Mouse (Mus musculus) heart, postnatal 10 days (tissue): ENCODE results near the gene Ugt1a10. TPM values are rescaled to one million over a fixed set of nuclear protein-coding genes. Genes with fewer than 3 reads are reported as not detected.
"Not testable (repeated sequence)": the region's sequence is repeated elsewhere in the genome, so short reads cannot be mapped to it uniquely, and the experiment has no call there.

Experiments used
- DNase-seq, 2 experiments: peaks; one replicate each; pipeline ENCODE4 v3.0.0; 2021
- intact Hi-C: fragments of 180-260 bp; cut with DNase I; formaldehyde crosslinking; loops from one replicate; pipeline ENCODE4 v1.15.1; 2025
- total RNA-seq, 2 experiments: library from RNA; stranded (reverse); gene quantifications; 2 replicates each; pipeline ENCODE4 v1.2.3; 2021

Gene Ugt1a10
- not detected for total RNA-seq

DNA sequence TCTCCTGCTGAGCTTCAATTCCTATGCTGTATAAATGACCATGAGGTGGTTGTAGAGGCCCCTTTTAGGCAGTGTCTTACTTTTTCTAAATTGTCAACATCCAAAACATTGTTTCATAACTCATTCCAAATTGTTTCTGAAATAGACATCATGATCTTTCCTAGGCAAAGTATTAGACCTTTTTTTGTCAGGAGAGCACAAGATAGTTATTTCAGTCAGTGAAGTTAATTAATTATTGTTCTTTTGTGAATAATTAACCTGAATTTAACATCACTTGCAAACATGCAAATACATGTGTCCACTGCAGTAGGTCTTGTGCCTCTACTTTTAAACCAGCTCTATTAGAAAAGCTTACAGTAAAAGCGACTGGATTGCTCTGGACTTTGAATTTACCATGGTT lies at the start of gene Ugt1a10:
Ugt1a10 (plus strand) TSS at position 301 of the 400 bp plus-strand sequence.
- no peak for DNase-seq
- intact Hi-C loops = no loop called here

DNA sequence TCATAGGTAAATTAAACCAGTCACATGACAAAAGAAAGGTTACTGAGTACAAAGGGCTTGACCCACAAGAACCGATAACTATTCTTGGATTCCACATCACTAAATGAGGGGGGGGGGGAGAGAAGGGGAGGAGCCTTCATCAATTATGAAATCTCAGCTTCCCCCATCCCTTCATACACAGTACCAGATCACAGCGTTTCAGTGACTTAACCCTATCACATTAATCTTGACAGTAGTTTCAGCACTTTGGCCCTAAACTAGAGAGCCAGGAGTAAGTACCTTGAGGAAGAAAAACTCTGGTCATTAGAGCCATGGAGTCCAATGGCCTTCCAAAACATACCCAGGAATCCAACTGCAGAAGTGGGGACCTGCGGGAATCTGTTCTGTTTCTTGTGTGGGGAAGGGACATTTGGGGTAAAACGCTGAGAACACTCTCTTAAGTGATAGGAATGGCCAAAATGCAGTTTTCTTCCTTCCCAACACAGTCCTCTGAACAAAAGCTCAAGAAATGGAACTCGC lies 47.4 kb upstream of the Ugt1a10 start:
- intact Hi-C loops = no loop called here
- no peak for DNase-seq

DNA sequence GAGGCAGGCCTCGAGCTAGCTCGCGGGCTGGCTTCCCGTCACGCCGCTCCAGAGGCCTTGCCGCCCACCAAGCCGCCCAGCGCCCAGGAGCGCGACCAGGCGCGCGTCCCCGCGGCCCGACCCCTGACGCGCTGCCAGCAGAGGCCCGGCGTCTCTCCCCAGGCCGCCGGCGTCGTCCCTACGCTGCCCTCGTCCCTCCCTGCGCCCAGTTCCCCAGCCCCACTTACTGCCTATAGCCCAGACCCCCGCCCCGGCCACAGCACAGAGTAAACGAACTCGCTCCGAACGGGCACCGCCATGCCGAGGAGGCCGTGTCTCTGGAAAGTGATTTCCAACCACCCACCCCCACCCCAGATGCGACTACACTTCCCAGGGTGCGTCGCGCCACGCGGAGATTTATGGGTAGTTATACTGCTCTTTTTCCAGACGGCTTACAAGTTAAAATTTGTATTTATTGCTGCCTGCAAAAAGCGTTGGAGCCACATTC lies 46.9 kb upstream of the Ugt1a10 start, which contains the start of gene Usp40:
Usp40 (minus strand) TSS at position 341 of the 487 bp plus-strand sequence.
- intact Hi-C loops = no loop called here

DNA sequence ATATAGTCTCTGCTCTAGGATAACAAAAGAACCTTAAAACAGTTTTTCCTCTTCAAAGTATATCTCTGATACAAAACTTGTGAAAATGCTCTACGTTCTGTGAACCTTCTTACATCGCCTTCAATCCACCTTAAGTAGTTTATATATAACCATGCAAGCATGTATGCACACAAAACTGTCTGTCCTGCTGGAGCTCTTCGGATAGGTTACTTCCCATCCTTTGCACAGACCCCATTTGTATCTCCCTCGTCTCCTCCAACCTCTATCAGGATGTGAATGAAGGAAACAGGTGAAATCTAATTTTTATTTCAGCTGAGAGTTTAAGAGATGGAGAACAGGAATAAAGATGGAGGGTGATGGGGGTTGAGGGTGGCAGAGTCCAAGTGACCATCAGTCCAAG lies 46.5 kb upstream of the Ugt1a10 start:
- intact Hi-C loops = no loop called here
- DNase-seq = no peak

More for the DNA sequence above, 46.9 kb upstream of the Ugt1a10 start, which contains the start of gene Usp40:
- DNase-seq = peak; percentile 89

DNA sequence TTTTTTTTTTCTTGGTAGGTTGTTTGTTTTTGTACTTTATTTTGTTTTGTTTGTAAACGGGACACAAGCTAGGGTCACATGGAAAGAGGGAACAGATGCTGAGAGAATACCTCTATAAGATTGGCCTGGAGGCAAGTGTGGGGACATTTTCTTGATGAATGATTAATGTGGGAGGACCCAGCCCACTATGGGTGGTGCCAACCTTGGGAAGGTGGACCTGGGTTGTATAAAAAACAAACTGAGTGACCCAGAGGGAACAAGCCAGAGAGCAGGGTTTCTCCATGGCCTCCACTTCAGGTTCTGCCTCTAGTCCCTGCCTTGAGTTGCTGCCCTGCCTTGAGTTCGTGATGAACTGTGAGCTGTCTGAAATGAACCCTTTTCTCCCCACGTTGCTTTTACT lies 45.7 kb upstream of the Ugt1a10 start:
- intact Hi-C loops = no loop called here
- no peak for DNase-seq

DNA sequence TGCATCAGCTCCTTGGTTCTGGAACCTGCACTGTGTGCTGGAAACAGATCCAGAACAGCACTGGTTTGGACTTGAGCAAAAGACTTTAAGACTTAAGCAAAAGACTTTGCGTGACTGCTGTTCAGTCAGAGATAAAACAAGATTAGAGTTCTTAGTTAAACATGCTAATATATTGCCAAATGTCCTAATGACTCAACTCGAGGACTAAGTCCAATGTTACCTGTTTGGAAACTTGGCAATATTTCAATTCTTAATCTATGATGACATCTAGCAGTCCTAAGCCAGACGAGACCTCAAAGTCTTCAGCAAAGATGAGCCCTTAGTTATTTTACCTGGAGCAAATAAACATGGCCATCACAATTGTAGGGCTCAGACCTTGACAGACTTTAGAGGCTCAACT lies 41.5 kb upstream of the Ugt1a10 start:
- intact Hi-C loops = no loop called here
- no peak for DNase-seq

DNA sequence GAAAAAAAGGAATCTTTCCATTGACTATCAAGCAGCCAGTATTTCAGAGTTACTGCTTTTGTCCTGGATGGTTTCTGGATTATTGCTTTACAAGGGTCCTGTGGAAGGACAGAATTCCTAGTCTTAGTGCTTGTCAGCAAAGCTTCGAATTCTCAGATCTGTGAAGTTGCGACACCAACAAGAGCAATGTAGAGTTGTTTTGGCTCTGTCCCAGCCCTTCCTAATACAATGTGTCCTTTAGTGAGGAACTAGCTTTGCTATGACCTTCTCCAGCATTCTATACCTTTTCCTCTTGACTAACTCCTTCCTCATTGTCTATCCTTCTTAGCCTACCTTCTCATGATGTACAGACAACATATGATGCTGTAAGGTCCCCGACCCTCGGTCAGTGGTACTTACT lies 41.0 kb upstream of the Ugt1a10 start:
- DNase-seq = no peak
- intact Hi-C loops = no loop called here

DNA sequence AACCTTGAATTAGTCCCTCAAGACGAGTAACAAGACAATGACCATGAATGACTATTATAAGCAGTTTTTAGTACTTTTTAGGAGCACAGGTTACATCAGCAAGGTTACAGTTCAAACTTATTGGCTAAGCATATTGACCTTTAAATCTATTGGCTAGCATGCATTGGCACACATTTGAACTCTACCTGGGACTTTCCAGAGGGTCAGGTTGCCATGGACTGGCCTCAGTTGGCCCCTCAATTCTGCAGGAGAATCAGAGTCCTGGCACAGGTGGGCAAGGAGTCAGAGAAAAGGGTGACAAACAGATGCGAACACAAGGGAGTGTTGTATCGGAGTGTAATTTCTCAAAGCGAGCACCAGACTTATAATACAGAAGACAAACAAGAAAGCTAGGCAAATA lies 40.5 kb upstream of the Ugt1a10 start:
- intact Hi-C loops = no loop called here

DNA sequence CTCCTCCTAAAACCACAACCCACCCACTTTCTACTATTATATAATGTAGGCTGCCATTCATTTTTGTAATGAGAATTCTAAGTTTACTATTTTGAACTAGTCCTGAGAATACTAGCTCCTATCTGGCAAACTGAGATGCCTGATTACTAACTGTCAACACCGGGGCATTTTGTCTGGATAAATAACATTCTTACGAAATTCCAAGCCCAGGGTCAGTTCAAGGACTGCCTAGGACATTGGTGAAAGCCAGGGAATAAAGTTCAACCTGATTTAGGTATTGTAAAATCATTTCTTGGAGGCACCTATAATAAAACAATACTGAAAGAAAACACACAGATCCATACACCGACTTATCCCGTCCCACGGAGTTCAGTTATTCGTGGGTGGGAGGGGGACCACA lies 39.8 kb upstream of the Ugt1a10 start:
- no peak for DNase-seq
- intact Hi-C loops = no loop called here

More for the DNA sequence above, 40.5 kb upstream of the Ugt1a10 start:
- no peak for DNase-seq

DNA sequence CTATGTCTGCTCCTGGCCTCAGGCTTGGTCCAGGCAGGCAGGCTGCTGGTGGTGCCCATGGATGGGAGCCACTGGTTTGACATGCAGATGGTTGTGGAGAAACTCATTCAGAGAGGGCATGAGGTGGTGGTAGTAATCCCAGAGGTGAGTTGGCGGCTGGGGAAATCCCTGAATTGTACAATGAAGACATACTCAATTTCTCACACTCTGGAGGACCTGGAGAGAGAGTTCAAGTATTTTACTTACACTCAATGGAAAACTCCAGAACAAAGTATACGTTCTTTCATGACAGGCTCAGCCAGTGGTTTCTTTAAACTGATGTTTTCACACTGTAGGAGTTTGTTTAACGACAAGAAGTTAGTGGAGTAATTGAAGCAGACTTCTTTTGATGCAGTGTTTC lies 29.9 kb upstream of the Ugt1a10 start:
- intact Hi-C loops, DNase-seq: not testable (repeated sequence)

DNA sequence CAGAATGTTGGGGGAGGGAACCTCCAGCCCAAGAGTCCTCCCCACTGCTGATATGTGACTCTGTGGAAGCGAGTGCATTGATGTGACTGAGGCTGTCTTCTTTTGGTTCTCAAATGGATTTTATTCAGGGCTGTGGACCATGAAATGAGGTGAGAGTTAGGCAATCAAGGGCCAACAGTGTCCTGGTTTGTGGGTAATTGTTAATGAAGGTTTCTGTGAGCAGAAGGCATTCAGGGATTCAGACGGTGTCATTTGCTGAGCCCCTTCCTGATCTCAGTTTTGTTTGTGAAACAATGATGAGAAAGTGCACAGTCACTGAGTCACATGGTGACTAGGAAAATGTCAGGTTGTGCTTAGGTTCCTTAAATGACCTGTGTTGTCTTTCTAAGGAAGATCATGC lies 12.1 kb upstream of the Ugt1a10 start:
- DNase-seq, intact Hi-C loops: not testable (repeated sequence)

DNA sequence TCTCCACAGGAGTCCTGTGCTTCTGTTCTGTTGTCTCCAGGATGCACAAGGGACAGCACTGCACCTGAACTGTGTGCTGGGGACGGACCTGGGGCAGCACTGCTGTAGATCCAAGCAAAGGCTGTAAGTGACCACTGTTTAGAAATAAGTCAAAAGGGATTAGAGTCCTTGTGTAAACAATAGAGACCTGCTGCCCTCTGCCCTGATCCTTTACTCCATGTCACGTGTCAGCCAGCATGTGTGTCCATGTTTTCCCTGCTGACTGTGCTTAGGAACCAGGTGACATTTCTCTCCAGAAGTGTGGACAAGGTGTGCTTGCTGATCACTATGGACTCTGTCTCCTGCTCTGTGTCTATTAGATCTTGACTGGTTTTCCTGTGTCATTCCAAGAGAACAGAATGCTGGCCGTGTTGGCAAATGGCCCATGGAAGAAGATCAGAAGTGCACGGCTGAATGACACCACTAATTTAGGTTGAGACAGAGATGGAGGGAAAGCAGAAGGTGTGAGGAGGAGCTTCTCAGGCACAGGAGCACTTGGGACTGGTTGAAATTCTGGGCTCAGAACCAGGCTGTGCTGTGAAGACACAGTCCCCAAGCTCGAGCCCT lies 10.3 kb upstream of the Ugt1a10 start:
- intact Hi-C loops, DNase-seq: not testable (repeated sequence)

DNA sequence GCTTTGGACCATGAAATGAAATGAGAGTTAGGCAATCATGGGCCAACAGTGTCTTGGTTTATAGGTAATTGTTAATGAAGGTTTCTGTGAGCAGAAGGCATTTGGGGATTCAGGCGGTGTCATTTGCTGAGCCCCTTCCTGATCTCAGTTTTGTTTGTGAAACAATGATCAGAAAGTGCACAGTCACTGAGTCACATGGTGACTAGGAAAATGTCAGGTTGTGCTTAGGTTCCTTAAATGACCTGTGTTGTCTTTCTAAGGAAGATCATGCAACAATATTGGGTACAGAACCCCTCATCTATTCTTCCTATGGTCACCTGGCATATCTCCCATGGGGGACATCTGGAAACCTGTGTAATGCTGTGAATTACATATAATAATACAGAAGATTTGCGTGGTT lies 7.8 kb upstream of the Ugt1a10 start:
- intact Hi-C loops, DNase-seq: not testable (repeated sequence)

DNA sequence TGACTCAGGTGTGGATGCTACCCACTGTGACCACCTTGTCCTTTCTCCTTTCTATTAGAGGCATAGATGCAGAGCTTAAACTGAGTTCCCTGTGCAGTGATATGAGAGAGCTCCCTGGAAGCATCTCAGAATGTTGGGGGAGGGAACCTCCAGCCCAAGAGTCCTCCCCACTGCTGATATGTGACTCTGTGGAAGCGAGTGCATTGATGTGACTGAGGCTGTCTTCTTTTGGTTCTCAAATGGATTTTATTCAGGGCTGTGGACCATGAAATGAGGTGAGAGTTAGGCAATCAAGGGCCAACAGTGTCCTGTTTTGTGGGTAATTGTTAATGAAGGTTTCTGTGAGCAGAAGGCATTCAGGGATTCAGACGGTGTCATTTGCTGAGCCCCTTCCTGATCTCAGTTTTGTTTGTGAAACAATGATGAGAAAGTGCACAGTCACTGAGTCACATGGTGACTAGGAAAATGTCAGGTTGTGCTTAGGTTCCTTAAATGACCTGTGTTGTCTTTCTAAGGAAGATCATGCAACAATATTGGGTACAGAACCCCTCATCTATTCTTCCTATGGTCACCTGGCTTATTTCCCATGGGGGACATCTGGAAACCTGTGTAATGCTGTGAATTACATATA lies 11.4 kb downstream of the Ugt1a10 start:
- intact Hi-C loops, DNase-seq: not testable (repeated sequence)

DNA sequence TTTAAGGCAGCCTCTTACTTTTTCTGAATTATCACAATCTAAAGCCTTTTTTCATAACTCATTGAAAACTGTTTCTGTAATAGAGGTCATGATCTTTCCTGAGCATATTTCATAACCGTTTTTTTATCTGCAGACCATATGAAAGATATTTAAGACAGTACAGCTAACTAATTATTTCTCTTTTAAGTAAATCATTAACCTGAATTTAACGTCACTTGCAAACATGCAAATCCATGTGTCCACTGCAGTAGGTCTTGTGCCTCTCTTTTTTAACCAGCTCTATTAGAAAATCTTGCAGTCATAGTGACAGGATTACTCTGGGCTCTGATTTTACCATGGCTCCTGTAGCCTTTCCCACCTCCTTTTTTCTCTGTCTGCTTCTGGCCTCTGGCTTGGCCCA lies 15.3 kb downstream of the Ugt1a10 start, which contains the start of gene Ugt1a9:
Ugt1a9 (plus strand) TSS at position 306 of the 400 bp plus-strand sequence.
- intact Hi-C loops = no loop called here
- DNase-seq = no peak

DNA sequence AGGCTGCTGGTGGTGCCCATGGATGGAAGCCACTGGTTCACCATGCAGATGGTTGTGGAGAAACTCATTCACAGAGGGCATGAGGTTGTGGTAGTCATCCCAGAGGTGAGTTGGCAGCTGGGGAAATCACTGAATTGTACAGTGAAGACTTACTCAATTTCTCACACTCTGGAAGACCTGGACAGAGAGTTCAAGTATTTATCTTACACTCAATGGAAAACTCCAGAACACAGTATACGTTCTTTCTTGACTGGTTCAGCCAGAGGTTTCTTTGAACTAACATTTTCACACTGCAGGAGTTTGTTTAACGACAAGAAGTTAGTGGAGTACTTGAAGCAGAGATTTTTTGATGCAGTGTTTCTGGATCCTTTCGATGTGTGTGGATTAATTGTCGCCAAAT lies 15.7 kb downstream of the Ugt1a10 start:
- intact Hi-C loops = no loop called here
- DNase-seq = no peak

DNA sequence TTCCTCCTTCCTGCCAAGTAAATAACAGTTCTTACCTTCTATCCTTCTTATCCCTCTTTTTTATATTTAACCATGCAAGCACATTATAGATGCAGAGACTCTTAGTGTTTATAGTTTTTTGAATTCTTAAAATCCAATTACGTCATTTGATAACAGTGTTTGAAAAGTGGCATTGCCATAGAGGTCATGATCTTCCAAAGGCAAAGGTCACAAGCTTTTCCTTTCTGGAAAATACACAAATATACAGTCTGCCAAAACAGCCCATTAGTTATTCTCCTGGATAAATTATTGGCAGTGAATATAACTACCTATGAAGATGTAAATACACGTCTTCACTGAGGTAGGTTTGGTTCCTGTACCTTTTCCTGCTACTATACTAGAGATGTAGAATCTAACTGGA lies 19.3 kb downstream of the Ugt1a10 start:
- DNase-seq = no peak

DNA sequence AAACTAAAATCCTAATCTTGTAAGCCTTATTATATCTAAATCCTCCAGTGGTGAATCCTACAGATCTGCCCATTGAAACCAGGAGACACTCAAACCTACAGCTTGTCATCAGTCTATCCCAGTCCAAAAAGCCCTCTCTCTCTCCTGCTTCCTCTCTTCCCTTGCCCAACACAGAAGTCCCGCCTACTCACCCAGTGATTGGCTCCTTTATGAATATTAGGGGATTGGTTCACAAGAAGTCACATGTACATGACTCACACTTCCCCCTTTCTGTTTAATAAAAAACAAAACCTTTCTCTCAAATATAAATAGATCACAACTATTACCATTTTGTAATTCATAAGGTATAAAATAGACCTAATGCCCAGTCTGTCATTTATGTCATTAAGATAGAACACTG lies 21.9 kb downstream of the Ugt1a10 start:
- intact Hi-C loops = no loop called here
- DNase-seq = no peak

More for the DNA sequence above, 19.3 kb downstream of the Ugt1a10 start:
- intact Hi-C loops = no loop called here

DNA sequence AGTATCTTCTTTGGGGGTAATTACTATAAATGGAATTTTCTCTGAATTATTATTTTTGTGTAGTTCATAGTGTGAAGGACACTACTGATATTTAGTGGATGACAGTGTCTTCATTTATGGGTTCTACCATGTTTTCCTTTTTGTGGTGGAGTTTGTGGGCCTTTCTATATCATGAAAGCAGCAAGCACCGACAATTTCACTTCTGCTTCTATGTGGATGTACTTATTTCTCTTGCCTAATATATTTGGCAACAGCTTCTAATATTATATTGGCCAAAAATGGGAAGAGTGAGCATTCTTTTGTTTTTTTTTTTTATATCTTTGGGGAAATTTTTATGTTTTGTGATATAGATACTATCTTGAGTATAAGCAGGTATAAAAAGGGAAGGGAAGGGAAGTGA lies 26.5 kb downstream of the Ugt1a10 start:
- DNase-seq = no peak
- intact Hi-C loops = no loop called here

DNA sequence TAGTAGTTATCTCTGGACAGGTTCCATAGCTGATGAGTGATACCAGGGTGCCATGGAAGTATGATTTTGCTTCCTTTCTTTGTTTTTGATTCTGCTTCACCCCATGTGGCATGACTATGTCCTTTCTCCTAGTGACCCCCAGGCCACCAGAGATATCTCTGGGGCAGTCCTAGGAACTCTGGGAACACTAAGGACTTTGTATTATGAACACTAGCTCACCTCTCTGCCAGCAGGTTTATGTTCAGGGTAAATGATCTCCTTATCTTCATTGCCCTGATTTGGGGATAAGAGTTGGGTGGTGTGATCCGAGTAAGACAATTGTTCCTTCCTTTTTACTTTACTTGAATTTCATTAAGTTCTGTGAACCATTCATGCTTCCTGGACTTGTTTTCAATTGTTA lies 30.9 kb downstream of the Ugt1a10 start:
- intact Hi-C loops = no loop called here

DNA sequence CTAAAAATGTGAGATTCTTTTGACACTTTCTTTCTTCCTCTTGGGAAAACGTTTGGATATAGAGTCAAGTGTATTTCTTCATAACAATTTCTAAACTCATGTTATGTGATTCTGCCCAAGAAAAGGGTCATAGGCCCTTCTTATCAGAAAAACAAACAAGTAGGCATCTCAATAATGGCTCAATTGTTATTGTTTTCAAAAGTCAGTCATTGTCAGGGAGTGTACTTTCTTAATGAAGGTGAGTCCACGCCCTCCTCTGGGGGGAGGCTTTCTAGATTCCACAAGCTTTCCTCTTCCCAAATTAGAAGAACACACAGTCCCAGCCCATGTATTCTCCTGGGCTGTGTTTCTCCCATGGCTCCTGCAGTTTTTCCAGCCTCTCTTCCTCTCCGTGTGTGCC lies 32.3 kb downstream of the Ugt1a10 start, which contains the start of gene Ugt1a8:
Ugt1a8 (plus strand) TSS at position 301 of the 400 bp plus-strand sequence.
- no peak for DNase-seq
- intact Hi-C loops = no loop called here

More for the DNA sequence above, 30.9 kb downstream of the Ugt1a10 start:
- no peak for DNase-seq

DNA sequence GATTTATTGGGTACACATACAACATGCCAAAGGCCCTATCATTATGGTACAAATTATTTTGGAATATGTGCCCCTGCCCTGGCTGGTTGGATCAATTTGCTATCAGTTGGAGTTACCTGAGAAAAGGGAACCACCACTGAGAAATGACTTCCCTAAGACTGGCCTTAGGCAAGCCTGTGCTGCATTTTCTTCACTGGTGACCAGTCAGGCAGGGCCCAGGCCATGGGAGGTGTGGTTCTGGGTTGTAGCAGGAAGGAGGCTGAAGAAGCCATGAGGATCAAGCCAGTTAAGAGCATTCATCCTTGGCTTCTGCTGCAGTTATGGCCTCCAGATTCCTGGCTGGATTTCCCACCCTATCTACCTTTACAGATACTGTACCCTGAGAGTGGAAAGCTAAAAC lies 37.2 kb downstream of the Ugt1a10 start:
- intact Hi-C loops = no loop called here
- DNase-seq = no peak
